Mouse (Mus musculus) liver, embryonic 14.5 days (tissue): ENCODE results near the gene Ccer1. TPM values are rescaled to one million over a fixed set of nuclear protein-coding genes. Genes with fewer than 3 reads are reported as not detected.

Experiments
- ATAC-seq: fragments of 200-750 bp; cut with Nextera tagmentation; 2 replicates; pipeline ENCODE4 v1.8.0; 2017; ENCODE audit warnings: moderate number of reproducible peaks, mild to moderate bottlenecking, moderate library complexity; ENCODE audit not compliant: insufficient read depth
- DNase-seq, 3 experiments: peaks; one replicate each; pipeline ENCODE4 v3.0.0-alpha.2; 2012 to 2013; ENCODE audit warnings: low read depth in 3 of 3, low spot score in 3 of 3
- H3K27ac ChIP-seq: fragments of 300-500 bp; sonication (generic); 2 replicates; pipeline ENCODE4 v1.5.1; 2014; ENCODE audit warnings: moderate library complexity, mild to moderate bottlenecking, control low read depth, inconsistent platforms
- H3K27me3 ChIP-seq: fragments of 300-500 bp; sonication (generic); 2 replicates; pipeline ENCODE4 v1.6.1; 2014; ENCODE audit warnings: mild to moderate bottlenecking, low read length, moderate library complexity; ENCODE audit not compliant: control insufficient read depth, insufficient read depth
- H3K36me3 ChIP-seq: fragments of 300-500 bp; sonication (generic); replicated peaks from 2 replicates; pipeline ENCODE4 v1.6.1; 2014; ENCODE audit warnings: low read depth; ENCODE audit not compliant: control insufficient read depth, insufficient read depth
- H3K4me1 ChIP-seq, 2 experiments: fragments of 200-500 bp in 1 of 2; fragments of 300-500 bp in 1 of 2; sonication (generic) in 1 of 2; replicated peaks; 2 replicates each; pipeline ENCODE4 v1.6.1; 2012 to 2014; ENCODE audit warnings: antibody characterized with exemption in 1 of 2, inconsistent platforms in 1 of 2, low read length in 1 of 2; ENCODE audit not compliant: control insufficient read depth in 2 of 2, insufficient read depth in 2 of 2
- H3K4me2 ChIP-seq: fragments of 300-500 bp; sonication (generic); 2 replicates; pipeline ENCODE4 v1.6.1; 2014; ENCODE audit warnings: low read depth, mild to moderate bottlenecking, control low read depth, moderate library complexity
- H3K4me3 ChIP-seq, 2 experiments: fragments of 200-500 bp in 1 of 2; fragments of 300-500 bp in 1 of 2; sonication (generic) in 1 of 2; 2 replicates each; pipeline ENCODE4 v1.5.1; 2012 to 2014; ENCODE audit warnings: low read depth in 2 of 2, low read length in 2 of 2, mild to moderate bottlenecking in 2 of 2, control low read depth in 1 of 2, inconsistent platforms in 1 of 2, moderate library complexity in 1 of 2; ENCODE audit not compliant: insufficient read depth in 1 of 2
- H3K9ac ChIP-seq: fragments of 300-500 bp; sonication (generic); replicated peaks from 2 replicates; pipeline ENCODE4 v1.6.1; 2014; ENCODE audit warnings: mild to moderate bottlenecking, control low read depth, moderate library complexity
- H3K9me3 ChIP-seq: fragments of 300-500 bp; sonication (generic); 2 replicates; pipeline ENCODE4 v1.6.1; 2016; ENCODE audit warnings: low read length, mixed read lengths; ENCODE audit not compliant: control insufficient read depth
- CTCF ChIP-seq: IDR thresholded peaks from 2 replicates; pipeline ENCODE4 v1.5.1; 2016; ENCODE audit warnings: antibody characterized with exemption, low read depth, control low read depth
- EP300 ChIP-seq: IDR thresholded peaks from 2 replicates; pipeline ENCODE4 v1.6.1; 2016; ENCODE audit warnings: antibody characterized with exemption, low read depth
- WGBS: fragments of 180-500 bp; shearing (Covaris S2); extraction: QIAGEN DNeasy Blood & Tissue Kit; methylation state at CpG from one replicate; pipeline ENCODE4 v1.1.7; 2014; ENCODE audit not compliant: insufficient replicate concordance; 5-methylcytosine and 5-hydroxymethylcytosine counted together
- polyA plus RNA-seq, 2 experiments: library from polyadenylated mRNA; depleted of rRNA in 1 of 2; stranded (reverse) in 1 of 2; unstranded in 1 of 2; fragments of >200 nt; fragmentation: Nextera tagmentation in 1 of 2; extraction: Ambion mirVana in 1 of 2; gene quantifications; 2 replicates each; pipeline versions ENCODE4 v1.2.1 to v1.2.3; 2012 to 2014

The Ccer1 gene
- not detected in 2 replicates for polyA plus RNA-seq (2012; rRNA removed)
- not detected in 2 replicates for polyA plus RNA-seq (2014; fragmentation: Nextera tagmentation; extraction: Ambion mirVana)

- no peak for DNase-seq
- H3K9me3 ChIP-seq = no peaks in the 10 kb centered on the region; the same call in 1 of the 2 replicates
- no peak within 1 kb of the TSS for H3K4me2 ChIP-seq
- no peak within 1 kb of the TSS for H3K9ac ChIP-seq
- H3K27ac ChIP-seq = no peak within 1 kb of the TSS
- no peaks in the 10 kb centered on the region for H3K4me1 ChIP-seq
- H3K27me3 ChIP-seq = no peaks in the 10 kb centered on the region
- WGBS = 65% methylated on average over 20 of the region's 20 CpGs
- H3K36me3 ChIP-seq = no peaks in the 10 kb centered on the region
- no peak within 1 kb of the TSS for H3K4me3 ChIP-seq
- TF ChIP-seq CTCF (no peak), EP300 (no peak)
- ATAC-seq = no peak
Measured at GRCm38 (mm10) chr10:97692913-97693312, at the start of gene Ccer1. Ccer1 (plus strand) TSS chr10:97693059.

- WGBS = 60% methylated on average over 2 of the region's 2 CpGs
- TF ChIP-seq EP300 = no peak
- no peak for TF ChIP-seq CTCF
Measured at GRCm38 (mm10) chr10:97643768-97644167, 49.1 kb upstream of the Ccer1 start, which contains the start of gene Epyc. Epyc (plus strand) TSS chr10:97644068.

GRCm38 (mm10) chr10:97650334-97650733 lies 42.5 kb upstream of the Ccer1 start:
- DNase-seq (no peak), ATAC-seq (no peak)
- no peak for TF ChIP-seq EP300
- TF ChIP-seq CTCF = no peak
- no peaks in the 10 kb centered on the region for H3K9me3 ChIP-seq
- H3K4me1 ChIP-seq = no peaks in the 10 kb centered on the region
- H3K4me2 ChIP-seq = no peak overlapping the region
- H3K27me3 ChIP-seq = no peaks in the 10 kb centered on the region
- no peak overlapping the region for H3K27ac ChIP-seq
- WGBS = 64% methylated on average over 2 of the region's 2 CpGs
- H3K36me3 ChIP-seq = no peaks in the 10 kb centered on the region
- H3K4me3 ChIP-seq = no peak overlapping the region
- no peak overlapping the region for H3K9ac ChIP-seq

More at GRCm38 (mm10) chr10:97643768-97644167, 49.1 kb upstream of the Ccer1 start, which contains the start of gene Epyc:
- Histone ChIP-seq H3K36me3 (no peaks in the 10 kb centered on the region), H3K4me2 (no peak within 1 kb of the TSS), H3K4me3 (no peak within 1 kb of the TSS), H3K4me1 (no peaks in the 10 kb centered on the region), H3K9me3 (no peaks in the 10 kb centered on the region), H3K27me3 (no peaks in the 10 kb centered on the region), H3K9ac (no peak within 1 kb of the TSS), H3K27ac (no peak within 1 kb of the TSS)
- ATAC-seq (no peak), DNase-seq (no peak)

- Histone ChIP-seq H3K4me3 (no peak overlapping the region), H3K9me3 (no peaks in the 10 kb centered on the region), H3K27me3 (no peaks in the 10 kb centered on the region), H3K36me3 (no peaks in the 10 kb centered on the region), H3K4me2 (no peak overlapping the region), H3K9ac (no peak overlapping the region), H3K4me1 (no peaks in the 10 kb centered on the region), H3K27ac (no peak overlapping the region)
- TF ChIP-seq CTCF = no peak
- TF ChIP-seq EP300 = no peak
- DNase-seq = no peak
- no peak for ATAC-seq
- WGBS = 55% methylated on average over 1 of the region's 1 CpGs
Measured at GRCm38 (mm10) chr10:97659489-97659888, 33.4 kb upstream of the Ccer1 start.

GRCm38 (mm10) chr10:97668656-97669055 lies 24.2 kb upstream of the Ccer1 start:
- Histone ChIP-seq H3K4me3 (no peak overlapping the region), H3K36me3 (no peaks in the 10 kb centered on the region), H3K4me1 (no peaks in the 10 kb centered on the region), H3K9me3 (no peaks in the 10 kb centered on the region), H3K9ac (no peak overlapping the region), H3K27me3 (no peaks in the 10 kb centered on the region), H3K4me2 (no peak overlapping the region), H3K27ac (no peak overlapping the region)
- WGBS = 64% methylated on average over 4 of the region's 4 CpGs
- DNase-seq = no peak
- no peak for TF ChIP-seq CTCF
- no peak for TF ChIP-seq EP300
- ATAC-seq = no peak
